Mouse (Mus musculus): ENCODE data around the gene Gm6377.

DNA sequence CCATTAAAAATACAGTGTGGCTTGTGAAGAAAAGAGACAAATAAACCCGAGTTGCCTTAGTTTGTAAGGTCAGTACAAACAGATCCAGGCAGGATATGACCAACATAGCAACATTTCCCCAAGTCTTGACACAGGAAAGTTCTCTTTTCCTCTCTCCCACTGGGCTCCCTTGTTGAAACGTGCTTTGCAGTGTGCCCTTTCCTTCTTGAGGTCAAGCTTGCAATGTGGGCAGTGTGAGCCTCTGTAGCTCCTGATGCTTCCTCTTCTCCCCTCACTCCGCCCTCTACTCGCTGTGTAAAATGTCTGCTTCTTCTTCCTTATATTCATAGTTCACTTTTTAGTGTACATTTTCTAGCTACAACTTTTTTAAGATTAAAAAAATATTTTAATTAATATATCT is 5.1 kb upstream of the Gm6377 start:
- TF ChIP-seq CTCF (IDR thresholded peaks at IDR 0.05; ENCODE audit: low read depth, low read length) (no peak), POLR2A (IDR thresholded peaks at IDR 0.05; ENCODE audit: extremely low read depth, insufficient read depth, low read length) (no peak)
